Mouse (Mus musculus): ENCODE data around the gene Umad1. TPM values are rescaled to one million over a fixed set of nuclear protein-coding genes. Genes with fewer than 3 reads are reported as not detected.

The Umad1 gene
- polyA plus RNA-seq (2015; fragmentation: Nextera tagmentation; extraction: Ambion mirVana) = 68.1 and 72.7 TPM in 2 replicates

- under 1% methylated on average over 63 of the region's 64 CpGs for WGBS
- Histone ChIP-seq H3K9me3 (replicated peaks; ENCODE audit: control insufficient read depth, low read length, poor library complexity, severe bottlenecking) (no peaks in the 10 kb centered on the region), H3K27ac (ENCODE audit: low read length) (peak within 1 kb of the TSS; percentile 91)
Measured at GRCm38 (mm10) chr6:8259004-8259666, at the start of gene Umad1, which contains the start of the genes Rpa3 and Gm45062. TSS of gene Umad1 (plus strand) at chr6:8259288. TSS of gene Rpa3 (minus strand) at chr6:8259173. TSS of gene Gm45062 (plus strand) at chr6:8259450.

DNA sequence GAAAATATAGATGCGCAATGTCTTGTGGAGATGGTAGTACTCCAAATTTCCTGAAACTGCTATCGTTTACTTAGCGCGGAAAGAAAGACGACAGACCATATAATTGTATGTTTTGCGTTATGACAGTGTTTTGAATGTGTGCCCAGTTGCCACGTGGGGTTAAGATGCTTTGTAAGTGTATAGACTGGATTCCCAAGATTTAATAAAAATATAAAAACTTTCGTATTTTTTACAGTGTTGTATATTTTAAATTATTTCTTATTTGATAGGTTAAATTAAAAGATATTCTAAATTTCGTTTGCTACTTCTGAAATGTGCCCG, 49.3 kb upstream of the Umad1 start:
- no peaks in the 10 kb centered on the region for H3K27me3 ChIP-seq (ENCODE audit: control insufficient read depth, insufficient read depth, low read depth, low read length)
- H3K27ac ChIP-seq (ENCODE audit: low read length) = peak overlapping the region; percentile 95
- ATAC-seq = peak; percentile 19
- H3K4me3 ChIP-seq (ENCODE audit: low read depth, low read length) = peak overlapping the region; percentile 91
- peaks cover 6% of the 10 kb centered on the region for H3K36me3 ChIP-seq (ENCODE audit: control insufficient read depth, insufficient read depth, low read length)
- 10% methylated on average over 10 of the region's 10 CpGs for WGBS
- H3K9ac ChIP-seq (ENCODE audit: low read depth, low read length) = peak overlapping the region; percentile 92
- H3K4me1 ChIP-seq (ENCODE audit: control insufficient read depth, insufficient read depth, low read length) = peaks cover 11% of the 10 kb centered on the region
- H3K9me3 ChIP-seq (replicated peaks; ENCODE audit: control insufficient read depth, low read length, poor library complexity, severe bottlenecking) = no peaks in the 10 kb centered on the region
- peak overlapping the region; percentile 70 for H3K4me2 ChIP-seq (ENCODE audit: low read length)

More at GRCm38 (mm10) chr6:8259004-8259666, at the start of gene Umad1, which contains the start of the genes Rpa3 and Gm45062:
- Histone ChIP-seq H3K4me1 (ENCODE audit: control insufficient read depth, insufficient read depth, low read length) (peaks cover 18% of the 10 kb centered on the region), H3K4me3 (ENCODE audit: low read depth, low read length) (peak within 1 kb of the TSS; percentile 82), H3K27me3 (ENCODE audit: control insufficient read depth, insufficient read depth, low read depth, low read length) (no peaks in the 10 kb centered on the region), H3K4me2 (ENCODE audit: low read length) (peak within 1 kb of the TSS; percentile 92), H3K9ac (ENCODE audit: low read depth, low read length) (peak within 1 kb of the TSS; percentile 86), H3K36me3 (ENCODE audit: control insufficient read depth, insufficient read depth, low read length) (0 out of 2 replicates have a peak, but pooled peaks cover 3% of the 10 kb centered on the region)
- peak; percentile 100 for ATAC-seq

DNA sequence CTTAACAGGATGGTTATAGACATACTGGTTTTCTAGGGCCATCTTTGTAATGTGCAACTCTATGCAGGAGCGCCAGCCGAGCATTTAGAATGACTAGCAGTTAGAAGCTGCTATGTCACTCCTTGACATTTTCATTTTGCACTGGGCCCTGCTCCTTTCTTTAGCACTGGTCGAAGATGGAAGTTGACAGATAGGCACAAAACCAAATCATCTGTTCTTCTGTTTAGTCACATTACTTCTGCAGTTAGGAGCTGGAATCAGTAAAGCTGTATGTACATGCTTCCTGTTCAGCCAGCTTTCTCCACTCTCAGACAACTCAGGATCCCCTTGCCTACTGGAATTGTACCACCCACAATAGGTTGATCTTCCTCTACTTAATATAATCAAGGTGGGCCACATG, 48.4 kb upstream of the Umad1 start:
- peaks cover 11% of the 10 kb centered on the region for H3K4me1 ChIP-seq (ENCODE audit: control insufficient read depth, insufficient read depth, low read length)
- peak overlapping the region; percentile 70 for H3K4me2 ChIP-seq (ENCODE audit: low read length)
- no peaks in the 10 kb centered on the region for H3K9me3 ChIP-seq (replicated peaks; ENCODE audit: control insufficient read depth, low read length, poor library complexity, severe bottlenecking)
- no peak overlapping the region for H3K9ac ChIP-seq (ENCODE audit: low read depth, low read length)
- ATAC-seq = no peak
- H3K4me3 ChIP-seq (ENCODE audit: low read depth, low read length) = no peak overlapping the region
- H3K36me3 ChIP-seq (ENCODE audit: control insufficient read depth, insufficient read depth, low read length) = peaks cover 10% of the 10 kb centered on the region
- no peak overlapping the region for H3K27ac ChIP-seq (ENCODE audit: low read length)
- 90% methylated on average over 3 of the region's 3 CpGs for WGBS
- H3K27me3 ChIP-seq (ENCODE audit: control insufficient read depth, insufficient read depth, low read depth, low read length) = no peaks in the 10 kb centered on the region

DNA sequence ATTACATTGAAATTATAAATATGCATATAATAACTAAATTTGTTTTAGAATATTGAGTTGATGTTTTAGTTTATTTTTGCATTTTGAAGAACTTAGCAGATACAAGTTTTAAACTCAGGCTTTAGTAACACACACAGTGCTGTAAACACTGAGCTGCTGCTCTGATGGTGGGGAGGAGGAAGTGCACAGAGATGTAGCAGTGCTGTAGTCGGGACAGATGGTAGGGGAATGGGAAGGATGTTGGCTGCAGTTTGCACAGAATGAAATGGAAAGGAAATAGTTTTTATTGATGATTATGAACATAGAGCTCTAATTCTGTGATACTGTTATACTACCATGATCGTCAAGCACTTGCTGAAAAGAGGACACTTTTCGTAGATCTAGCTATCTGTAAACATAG, 32.1 kb upstream of the Umad1 start:
- H3K4me3 ChIP-seq (ENCODE audit: low read depth, low read length) = no peak overlapping the region
- no peak overlapping the region for H3K27ac ChIP-seq (ENCODE audit: low read length)
- H3K9ac ChIP-seq (ENCODE audit: low read depth, low read length) = no peak overlapping the region
- no peaks in the 10 kb centered on the region for H3K9me3 ChIP-seq (replicated peaks; ENCODE audit: control insufficient read depth, low read length, poor library complexity, severe bottlenecking)
- WGBS = 94% methylated on average over 3 of the region's 3 CpGs
- peaks cover under 1% of the 10 kb centered on the region for H3K36me3 ChIP-seq (ENCODE audit: control insufficient read depth, insufficient read depth, low read length)
- no peak for ATAC-seq
- H3K4me2 ChIP-seq (ENCODE audit: low read length) = no peak overlapping the region
- no peaks in the 10 kb centered on the region for H3K4me1 ChIP-seq (ENCODE audit: control insufficient read depth, insufficient read depth, low read length)
- no peaks in the 10 kb centered on the region for H3K27me3 ChIP-seq (ENCODE audit: control insufficient read depth, insufficient read depth, low read depth, low read length)

- Histone ChIP-seq H3K27me3 (ENCODE audit: control insufficient read depth, insufficient read depth, low read depth, low read length) (no peaks in the 10 kb centered on the region), H3K36me3 (ENCODE audit: control insufficient read depth, insufficient read depth, low read length) (no peaks in the 10 kb centered on the region), H3K27ac (ENCODE audit: low read length) (no peak overlapping the region), H3K4me3 (ENCODE audit: low read depth, low read length) (no peak overlapping the region), H3K4me2 (ENCODE audit: low read length) (no peak overlapping the region), H3K4me1 (ENCODE audit: control insufficient read depth, insufficient read depth, low read length) (no peaks in the 10 kb centered on the region), H3K9me3 (replicated peaks; ENCODE audit: control insufficient read depth, low read length, poor library complexity, severe bottlenecking) (no peaks in the 10 kb centered on the region), H3K9ac (ENCODE audit: low read depth, low read length) (no peak overlapping the region)
- ATAC-seq = no peak
- 88% methylated on average over 3 of the region's 3 CpGs for WGBS
Measured at GRCm38 (mm10) chr6:8228596-8228995, 30.5 kb upstream of the Umad1 start.

DNA sequence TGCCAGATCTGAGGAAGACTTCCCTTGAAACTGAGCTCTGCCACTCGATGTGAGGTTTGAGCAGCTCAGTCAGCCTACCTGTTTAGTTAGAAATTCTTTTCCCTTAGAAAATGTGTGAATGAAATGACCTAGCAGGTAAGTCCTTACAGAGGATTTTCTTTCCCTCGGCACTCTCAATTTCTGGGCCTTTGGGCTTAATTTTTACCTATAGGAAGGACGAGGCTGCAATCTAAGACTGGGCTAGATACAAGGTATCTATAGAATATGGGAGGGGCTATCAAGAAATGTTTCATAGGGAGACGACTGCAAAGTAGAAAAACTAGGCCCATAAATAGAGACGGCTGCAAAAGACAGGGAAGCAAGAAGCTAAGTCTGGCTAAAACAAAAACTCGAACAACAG, 772 bp upstream of the Umad1 start:
- Histone ChIP-seq H3K9me3 (replicated peaks; ENCODE audit: control insufficient read depth, low read length, poor library complexity, severe bottlenecking) (no peaks in the 10 kb centered on the region), H3K27ac (ENCODE audit: low read length) (peak overlapping the region; percentile 87), H3K9ac (ENCODE audit: low read depth, low read length) (peak overlapping the region; percentile 81), H3K4me2 (ENCODE audit: low read length) (peak overlapping the region; percentile 92), H3K4me3 (ENCODE audit: low read depth, low read length) (peak overlapping the region; percentile 82), H3K4me1 (ENCODE audit: control insufficient read depth, insufficient read depth, low read length) (peaks cover 18% of the 10 kb centered on the region), H3K27me3 (ENCODE audit: control insufficient read depth, insufficient read depth, low read depth, low read length) (no peaks in the 10 kb centered on the region), H3K36me3 (ENCODE audit: control insufficient read depth, insufficient read depth, low read length) (peaks cover 6% of the 10 kb centered on the region; the same call in 1 of the 2 replicates)
- no peak for ATAC-seq
- WGBS = 9% methylated on average over 6 of the region's 6 CpGs

DNA sequence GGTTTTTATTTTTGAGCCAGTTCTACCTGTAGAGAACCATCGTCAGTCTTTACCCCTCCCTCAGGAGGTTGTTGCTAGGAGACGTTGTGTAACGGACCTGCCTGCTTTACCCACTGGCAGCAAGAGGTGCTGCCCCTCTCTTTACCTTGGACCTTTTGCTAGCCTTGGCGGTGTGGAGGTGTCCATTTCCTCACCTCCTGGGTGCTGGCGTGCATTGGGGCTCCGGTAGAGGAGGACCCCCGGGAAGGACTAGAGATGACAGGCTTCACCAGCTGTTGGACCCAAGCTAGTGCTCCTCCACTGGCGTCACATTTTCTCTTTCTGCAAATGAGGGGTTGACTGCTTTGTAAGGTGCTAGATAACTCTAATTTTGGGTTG, 568 bp downstream of the Umad1 start:
- Histone ChIP-seq H3K4me2 (ENCODE audit: low read length) (peak overlapping the region; percentile 82), H3K9me3 (replicated peaks; ENCODE audit: control insufficient read depth, low read length, poor library complexity, severe bottlenecking) (no peaks in the 10 kb centered on the region), H3K4me3 (ENCODE audit: low read depth, low read length) (peak overlapping the region; percentile 82), H3K27ac (ENCODE audit: low read length) (peak overlapping the region; percentile 91), H3K4me1 (ENCODE audit: control insufficient read depth, insufficient read depth, low read length) (peaks cover 18% of the 10 kb centered on the region), H3K36me3 (ENCODE audit: control insufficient read depth, insufficient read depth, low read length) (0 out of 2 replicates have a peak, but pooled peaks cover 3% of the 10 kb centered on the region), H3K9ac (ENCODE audit: low read depth, low read length) (peak overlapping the region; percentile 86), H3K27me3 (ENCODE audit: control insufficient read depth, insufficient read depth, low read depth, low read length) (no peaks in the 10 kb centered on the region)
- peak; percentile 76; the same call in 1 of the 2 replicates for ATAC-seq
- WGBS = 0% methylated on average over 8 of the region's 8 CpGs

- no peak overlapping the region for H3K27ac ChIP-seq (ENCODE audit: low read length)
- H3K27me3 ChIP-seq (ENCODE audit: control insufficient read depth, insufficient read depth, low read depth, low read length) = no peaks in the 10 kb centered on the region
- no peaks in the 10 kb centered on the region for H3K9me3 ChIP-seq (replicated peaks; ENCODE audit: control insufficient read depth, low read length, poor library complexity, severe bottlenecking)
- H3K4me2 ChIP-seq (ENCODE audit: low read length) = no peak overlapping the region
- H3K4me3 ChIP-seq (ENCODE audit: low read depth, low read length) = no peak overlapping the region
- 91% methylated on average over 3 of the region's 3 CpGs for WGBS
- no peak for ATAC-seq
- no peaks in the 10 kb centered on the region for H3K36me3 ChIP-seq (ENCODE audit: control insufficient read depth, insufficient read depth, low read length)
- H3K4me1 ChIP-seq (ENCODE audit: control insufficient read depth, insufficient read depth, low read length) = no peaks in the 10 kb centered on the region
- H3K9ac ChIP-seq (ENCODE audit: low read depth, low read length) = no peak overlapping the region
Measured at GRCm38 (mm10) chr6:8271047-8271446, 12.0 kb downstream of the Umad1 start.

DNA sequence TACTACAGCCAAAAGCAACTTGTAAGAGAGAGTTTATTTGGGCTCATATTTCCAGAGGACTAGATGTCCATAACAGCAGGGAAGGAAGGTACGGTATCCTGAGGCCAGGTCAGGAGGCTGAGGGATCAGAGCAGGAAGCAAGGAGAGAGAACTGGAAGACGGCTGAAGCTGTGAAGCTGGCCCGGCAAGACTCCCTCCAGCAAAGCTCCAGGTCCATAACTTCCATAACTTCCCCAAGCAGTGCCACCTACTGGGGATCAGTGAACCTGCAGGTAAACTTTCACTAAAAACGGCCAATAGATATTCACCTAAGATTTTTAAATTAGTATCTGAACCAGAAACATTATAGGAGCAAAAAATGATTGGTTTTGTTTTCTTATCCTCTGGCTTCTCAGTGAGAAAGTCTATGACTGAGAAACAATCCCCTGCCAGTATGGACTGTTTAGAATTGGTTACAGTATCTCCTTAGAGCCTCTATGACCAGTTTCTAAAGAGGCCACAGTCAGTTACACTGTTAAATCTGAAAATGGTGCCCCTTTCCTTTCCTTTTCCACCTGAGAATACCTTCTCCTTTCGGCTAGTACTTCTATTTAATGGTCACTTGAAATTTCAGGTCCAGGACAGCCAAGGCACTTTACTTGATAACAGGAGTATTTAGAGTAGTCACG, 15.4 kb downstream of the Umad1 start:
- H3K27ac ChIP-seq (ENCODE audit: low read length) = no peak overlapping the region
- 0 out of 2 replicates have a peak, but pooled peaks have one; percentile 32 for ATAC-seq
- no peak overlapping the region for H3K4me2 ChIP-seq (ENCODE audit: low read length)

More for the DNA sequence above, 15.4 kb downstream of the Umad1 start:
- H3K9me3 ChIP-seq (replicated peaks; ENCODE audit: control insufficient read depth, low read length, poor library complexity, severe bottlenecking) = no peaks in the 10 kb centered on the region
- no peak overlapping the region for H3K9ac ChIP-seq (ENCODE audit: low read depth, low read length)
- no peaks in the 10 kb centered on the region for H3K27me3 ChIP-seq (ENCODE audit: control insufficient read depth, insufficient read depth, low read depth, low read length)
- no peaks in the 10 kb centered on the region for H3K36me3 ChIP-seq (ENCODE audit: control insufficient read depth, insufficient read depth, low read length)
- no peak overlapping the region for H3K4me3 ChIP-seq (ENCODE audit: low read depth, low read length)
- WGBS = 37% methylated on average over 6 of the region's 6 CpGs
- no peaks in the 10 kb centered on the region for H3K4me1 ChIP-seq (ENCODE audit: control insufficient read depth, insufficient read depth, low read length)
